Mouse (Mus musculus) heart, adult 9 months (tissue): ENCODE measurements around the gene S100a16.
A peak's percentile ranks its signal among the peaks of the same experiment; 100 is the strongest.

Experiments used
- DNase-seq, 2 experiments: peaks; one replicate each; pipeline ENCODE4 v3.0.0; 2022; ENCODE audit warnings: low spot score in 2 of 2

S100a16 gene

DNA sequence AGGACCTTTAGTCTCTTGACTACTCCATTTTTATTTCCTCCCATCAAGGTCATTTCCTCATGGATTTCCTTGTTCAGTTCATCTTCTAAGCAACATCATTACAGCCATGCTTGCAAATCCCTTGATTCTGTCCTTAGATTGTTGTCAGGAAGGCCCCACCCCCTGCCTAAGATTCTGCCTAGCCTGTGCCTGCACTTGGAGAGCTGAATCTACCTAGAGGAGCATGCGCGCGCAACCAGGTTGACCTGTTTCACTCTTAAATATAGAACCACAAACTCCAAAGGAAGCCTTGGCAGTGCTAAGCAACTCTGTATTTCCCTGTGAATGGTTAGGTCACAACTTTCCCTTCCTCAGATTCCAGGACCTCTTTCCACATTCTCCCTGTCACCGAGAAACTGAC, 19.3 kb upstream of the S100a16 start:
- DNase-seq: no peak

GRCm38 (mm10) chr3:90525421-90525820, 11.6 kb upstream of the S100a16 start:
- DNase-seq: peak; percentile 76 to 79

DNA sequence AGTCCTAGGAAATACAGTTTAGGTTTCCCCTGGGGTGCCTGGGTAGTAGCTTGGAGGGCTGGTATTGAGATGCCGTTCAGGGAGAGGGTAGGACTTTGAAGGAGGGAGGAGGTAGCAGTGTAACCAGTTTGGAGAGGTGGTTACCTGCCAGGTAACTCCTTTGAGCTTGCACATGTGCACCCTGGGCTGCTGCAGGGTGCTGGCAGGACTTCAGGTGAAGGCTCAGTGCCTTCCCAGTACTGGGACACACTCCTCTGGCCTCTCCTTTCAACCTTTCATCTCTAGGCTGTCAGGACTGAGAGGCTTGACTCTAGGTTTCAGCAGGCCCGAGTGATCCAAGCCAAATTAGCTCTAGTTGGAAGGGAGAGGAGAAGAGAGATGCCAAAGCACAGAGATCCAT, 11.0 kb upstream of the S100a16 start:
- DNase-seq: no peak

DNA sequence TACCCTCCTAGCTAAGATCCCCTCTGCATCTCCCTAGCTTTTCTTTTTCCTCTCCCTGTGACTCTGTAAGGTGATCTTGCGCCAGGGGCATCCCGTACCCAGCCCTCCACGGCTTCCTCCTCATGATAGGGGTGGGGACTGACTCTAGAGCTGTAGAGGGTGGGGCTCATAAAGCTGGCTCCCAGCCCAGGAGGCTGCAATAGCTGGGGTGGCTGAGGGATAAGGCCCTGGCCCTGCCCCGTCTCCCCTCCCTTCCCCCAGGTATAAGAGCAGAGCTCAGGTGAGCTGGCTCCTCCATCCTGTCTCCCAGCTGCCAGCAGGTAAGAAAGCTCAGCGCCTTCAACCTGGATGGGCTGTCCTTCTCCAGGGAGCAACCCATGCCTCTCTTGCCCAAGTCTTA, 10.5 kb upstream of the S100a16 start, which contains the start of gene S100a14:
Gene S100a14 (plus strand): TSS at position 277 of the 400 bp plus-strand sequence.
- no peak for DNase-seq

DNA sequence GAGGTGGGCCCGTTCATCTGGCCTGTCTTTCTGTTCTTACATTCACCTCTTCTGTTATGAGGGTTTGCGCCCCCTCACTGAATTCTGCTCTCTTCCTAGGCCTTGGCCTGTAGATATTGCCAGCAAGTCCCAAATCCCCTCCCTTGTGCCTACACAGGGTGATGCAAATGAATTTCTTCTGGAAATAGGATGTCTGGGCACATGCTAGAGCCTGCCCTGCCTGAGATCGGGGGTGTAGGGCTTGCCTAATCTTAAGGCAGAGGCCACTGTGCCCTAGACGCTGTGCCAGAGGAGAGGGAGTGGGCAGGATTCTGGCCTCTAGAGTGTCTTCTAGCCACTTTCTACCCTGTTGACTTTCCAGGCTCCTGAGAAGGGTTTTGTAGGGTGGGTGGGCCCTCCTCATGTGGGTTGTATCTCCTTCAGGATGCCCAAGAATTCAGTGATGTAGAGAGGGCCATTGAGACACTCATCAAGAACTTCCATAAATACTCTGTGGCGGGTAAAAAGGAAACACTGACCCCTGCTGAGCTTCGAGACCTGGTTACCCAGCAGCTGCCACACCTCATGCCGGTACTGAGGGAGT, 9.7 kb upstream of the S100a16 start:
- no peak for DNase-seq

DNA sequence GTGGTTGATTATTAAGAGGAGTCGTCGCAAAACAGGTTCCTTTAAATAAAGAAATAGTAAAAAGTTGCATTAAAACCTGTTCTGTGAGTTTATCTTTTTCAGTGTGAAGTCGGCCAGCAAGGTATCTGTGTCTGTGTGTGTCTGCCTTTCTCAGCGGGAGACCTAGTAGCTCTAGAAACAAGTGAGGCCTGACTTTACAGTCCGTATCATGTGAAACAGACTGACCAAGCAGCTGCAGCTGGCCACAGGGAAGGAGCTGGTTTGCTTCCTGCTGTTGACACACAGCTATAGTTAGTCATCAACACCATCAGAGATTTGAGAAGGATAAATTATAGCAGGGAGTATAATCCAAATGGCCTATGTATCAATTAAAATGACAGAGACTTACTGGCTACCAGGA, 5.3 kb upstream of the S100a16 start:
- no peak for DNase-seq

- DNase-seq: no peak
These were observed 1.6 kb upstream of the S100a16 start for GRCm38 (mm10) chr3:90535446-90535845.

GRCm38 (mm10) chr3:90537905-90538296, 847 bp downstream of the S100a16 start:
- DNase-seq: no peak

DNA sequence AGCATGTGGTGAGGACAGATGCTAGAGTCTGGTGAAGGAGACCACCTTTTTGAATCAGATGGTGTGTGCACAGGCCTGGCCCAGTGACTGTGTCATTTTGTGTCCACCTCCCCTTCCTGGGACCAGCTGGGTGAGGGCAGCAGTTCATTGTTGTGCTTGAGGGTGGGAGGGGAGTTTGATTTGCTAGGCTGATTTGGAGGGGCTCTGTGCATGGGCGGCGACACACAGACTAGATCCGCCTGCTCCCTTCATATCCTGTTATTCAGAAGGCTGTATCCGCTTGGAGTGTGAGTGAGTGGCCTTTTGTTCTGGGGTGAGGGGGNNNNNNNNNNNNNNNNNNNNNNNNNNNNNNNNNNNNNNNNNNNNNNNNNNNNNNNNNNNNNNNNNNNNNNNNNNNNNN, 3.9 kb downstream of the S100a16 start:
- DNase-seq: peak; percentile 65 to 83

DNA sequence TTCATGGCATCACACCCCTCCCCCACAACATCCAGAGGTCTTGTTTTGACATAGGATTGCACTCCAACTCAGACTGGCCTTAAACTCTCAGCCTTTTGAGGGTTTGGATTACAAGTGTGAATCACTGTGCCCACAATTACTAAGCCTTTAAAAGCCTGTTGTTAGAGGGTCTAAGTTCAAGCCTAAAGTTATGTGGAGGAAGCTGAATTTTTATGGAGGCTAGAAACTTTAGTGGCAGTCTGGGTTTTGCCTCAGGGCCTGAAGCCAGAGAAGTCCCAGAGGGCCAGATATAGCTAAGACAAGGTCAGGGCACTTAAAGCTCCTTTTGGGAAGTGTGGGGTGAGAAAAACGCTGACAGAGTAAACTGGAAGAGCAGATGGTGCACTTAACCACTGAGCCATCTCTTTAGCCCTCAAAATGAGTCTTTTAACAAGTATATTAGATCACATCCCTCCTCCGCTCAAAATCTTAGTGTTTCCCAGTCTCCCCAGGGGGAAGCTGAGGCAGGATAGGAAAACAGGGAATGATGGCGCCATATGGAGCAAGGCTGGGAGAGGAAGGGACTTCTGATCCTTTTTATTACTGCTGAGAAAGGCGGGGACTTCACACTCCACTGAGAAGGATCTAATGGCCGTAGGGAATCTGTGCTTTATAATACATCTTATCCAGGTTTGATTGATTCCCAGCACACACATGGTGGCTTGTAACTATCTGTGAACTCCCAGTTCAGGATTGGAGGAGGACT, 12.8 kb downstream of the S100a16 start:
- no peak for DNase-seq

DNA sequence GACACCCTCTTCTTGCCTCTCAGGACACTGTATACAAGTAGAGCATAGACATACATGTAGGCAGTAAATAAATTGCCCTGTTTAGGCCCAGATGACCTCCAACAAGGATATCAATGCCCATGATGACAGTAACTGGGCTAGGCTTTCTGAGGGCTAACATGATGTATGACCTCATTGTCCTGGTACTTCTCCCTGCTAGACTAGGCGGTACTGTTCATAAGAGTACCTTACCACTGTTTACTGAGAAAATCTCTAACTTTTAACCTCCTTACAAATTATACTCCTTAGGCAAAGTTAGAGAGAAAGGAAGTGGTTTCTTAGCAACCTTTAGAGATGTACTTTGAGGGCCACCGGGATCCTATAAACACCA, 13.4 kb downstream of the S100a16 start:
- no peak for DNase-seq

- DNase-seq: no peak
These were observed 15.2 kb downstream of the S100a16 start for GRCm38 (mm10) chr3:90552231-90552630.

- peak; percentile 34 to 39 for DNase-seq
These were observed 18.9 kb downstream of the S100a16 start for GRCm38 (mm10) chr3:90555954-90556353.

DNA sequence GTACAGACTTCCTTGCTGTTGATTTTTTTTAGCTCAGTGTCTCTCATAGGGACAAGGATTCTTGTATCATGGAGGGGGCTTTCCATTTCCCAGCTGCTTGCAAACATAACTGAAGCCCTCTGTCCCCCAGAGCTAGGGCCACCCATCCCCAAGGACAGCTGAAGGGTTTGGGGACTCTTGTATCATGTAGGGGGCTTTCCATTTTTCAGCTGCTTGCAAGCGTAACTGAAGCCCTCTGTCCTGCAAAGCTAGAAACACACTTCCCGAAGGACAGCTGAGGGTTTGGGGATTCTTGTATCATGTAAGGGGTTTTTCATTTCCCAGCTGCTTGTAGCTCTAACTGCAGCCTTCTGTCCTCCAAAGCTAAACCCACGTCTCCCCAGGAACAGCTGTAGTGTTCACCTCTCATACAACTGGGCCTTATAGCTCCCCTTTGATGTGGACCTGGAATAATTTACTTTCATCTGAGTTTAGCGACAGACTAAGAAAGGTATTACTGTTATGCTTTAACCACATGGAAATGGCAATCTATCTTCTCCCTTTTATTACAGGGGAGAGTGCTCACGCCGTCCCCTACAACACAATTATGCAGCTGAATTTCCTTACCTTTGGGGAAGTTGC, 23.1 kb downstream of the S100a16 start, which contains the start of gene S100a3:
Gene S100a3 (plus strand): TSS at position 571 of the 621 bp plus-strand sequence.
- no peak for DNase-seq

- DNase-seq: peak; percentile 40 to 42
These were observed 37.6 kb downstream of the S100a16 start for GRCm38 (mm10) chr3:90574691-90575090.

DNA sequence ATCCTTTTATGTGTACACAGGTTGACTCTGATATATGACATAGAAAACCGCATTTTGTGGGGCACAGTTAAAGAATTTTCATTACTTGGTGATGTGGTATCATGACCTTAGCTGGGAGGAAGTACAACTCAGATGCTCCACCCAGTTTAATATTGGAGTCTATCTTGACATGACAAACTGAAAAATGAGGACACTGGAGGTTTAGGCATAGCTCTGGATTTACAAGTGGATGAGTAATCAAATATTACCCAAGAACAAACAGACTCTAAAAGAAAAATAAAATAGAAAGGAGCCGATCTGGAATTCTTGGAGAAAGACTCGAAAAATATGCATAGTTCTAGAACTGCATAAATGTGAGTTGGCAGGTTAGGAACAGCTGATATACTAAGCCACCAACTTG, 38.3 kb downstream of the S100a16 start:
- DNase-seq: no peak

- no peak for DNase-seq
These were observed 39.4 kb downstream of the S100a16 start for GRCm38 (mm10) chr3:90576351-90577001.

DNA sequence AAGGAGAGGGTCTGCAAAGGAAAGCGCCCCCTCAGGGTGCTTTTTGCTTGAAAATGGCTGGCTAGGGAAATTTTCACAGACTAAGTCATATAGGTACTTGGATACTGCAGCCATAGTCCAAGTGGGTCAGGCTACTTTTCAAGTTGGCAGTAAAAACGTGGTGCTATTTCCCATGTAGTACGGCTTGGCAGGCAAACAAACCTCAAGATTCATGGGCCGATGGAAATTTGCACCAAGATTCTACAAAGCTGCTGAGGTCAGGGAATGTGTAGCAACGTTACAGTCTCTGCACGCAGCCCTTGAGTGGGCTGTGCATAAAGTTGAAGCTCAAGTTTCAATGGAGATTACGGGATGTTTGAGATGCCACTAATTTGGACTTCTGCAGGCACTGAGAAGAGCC, 42.4 kb downstream of the S100a16 start:
- no peak for DNase-seq

DNA sequence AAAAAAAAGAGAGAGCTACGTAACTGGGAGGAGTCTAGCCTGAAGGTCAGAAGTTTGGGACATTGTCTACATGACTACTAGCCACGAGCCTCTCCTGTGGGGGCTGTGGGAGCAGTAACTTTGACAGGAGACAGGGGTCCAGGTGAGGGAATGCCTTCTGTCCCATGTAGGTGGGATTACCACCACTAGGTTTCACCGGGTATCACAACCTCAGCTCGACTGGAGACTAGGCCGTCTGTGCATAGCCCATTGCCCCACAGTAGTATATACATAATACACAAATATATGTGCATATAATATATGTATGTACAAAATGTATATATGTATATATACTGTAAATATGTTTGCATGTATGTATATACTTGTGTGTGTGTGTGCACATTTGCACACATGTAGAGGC, 44.1 kb downstream of the S100a16 start:
- no peak for DNase-seq

GRCm38 (mm10) chr3:90582156-90582555, 45.1 kb downstream of the S100a16 start:
- DNase-seq: no peak

DNA sequence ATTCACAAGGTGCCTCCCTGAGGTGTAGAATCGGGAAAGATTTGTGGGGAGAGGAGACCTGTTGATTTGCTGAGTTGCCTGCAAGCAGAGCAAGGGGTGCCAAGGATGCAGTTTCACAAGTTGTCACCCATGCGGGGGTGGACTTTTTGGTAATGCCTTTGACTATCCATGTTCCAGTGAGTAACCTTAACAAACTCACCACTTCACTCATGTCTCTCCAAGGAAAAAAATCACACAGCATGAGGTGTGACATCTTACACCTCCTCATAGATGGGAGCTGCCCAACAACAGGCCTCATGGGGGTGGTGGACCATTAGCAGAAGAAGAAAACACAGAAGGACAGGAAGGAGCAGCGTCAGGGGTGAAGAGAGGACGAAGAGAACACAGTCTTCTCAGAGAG, 45.5 kb downstream of the S100a16 start:
- DNase-seq: no peak

DNA sequence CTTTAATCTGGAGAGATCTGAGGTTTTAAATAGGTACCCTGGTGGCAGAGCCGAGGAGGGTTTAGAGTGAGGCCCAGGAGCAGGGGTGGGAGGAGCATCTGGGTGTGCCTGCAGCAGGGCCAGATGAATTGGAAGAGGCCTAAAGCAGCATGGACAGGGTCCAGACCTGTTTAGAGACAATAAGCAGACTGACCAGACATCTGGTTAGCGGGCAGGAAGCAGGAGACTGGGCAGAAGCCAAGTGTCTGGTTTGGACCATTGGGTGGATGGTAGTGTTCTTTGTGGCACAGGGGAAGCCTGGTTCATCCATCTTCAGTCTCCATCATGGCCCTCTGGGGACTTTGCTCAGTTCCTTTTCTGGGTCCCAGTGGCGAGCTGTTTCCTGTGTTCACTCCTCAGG, 46.8 kb downstream of the S100a16 start:
- DNase-seq: peak; percentile 48 to 74

DNA sequence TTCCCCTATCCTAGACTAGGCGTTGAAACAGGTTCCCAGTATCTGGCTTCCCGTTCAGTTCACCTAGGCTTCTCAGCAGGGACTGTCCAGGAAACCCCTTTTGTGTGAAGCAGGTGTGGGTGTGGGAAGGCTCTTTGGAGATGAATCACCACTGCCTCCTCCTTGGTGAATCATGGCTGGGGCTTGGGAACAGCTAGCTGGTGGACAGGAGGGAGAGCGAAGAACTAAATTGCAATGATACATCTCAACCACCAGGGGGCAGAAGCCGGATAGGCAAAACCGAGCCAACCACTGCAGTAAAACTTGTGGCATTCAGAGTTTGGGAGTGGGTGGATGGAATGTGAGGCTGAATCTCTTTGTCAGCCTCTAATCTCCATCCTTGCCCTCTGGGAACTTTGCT, 48.5 kb downstream of the S100a16 start:
- peak; percentile 64 to 77 for DNase-seq
